Mouse (Mus musculus) T-helper 2 cell (primary cell): ENCODE results near the gene Fbxl18.

Source experiments
- in situ Hi-C: fragments of 300-600 bp; cut with MboI, MseI; formaldehyde crosslinking; loops from one replicate; pipeline ENCODE4 v1.15.1; 2025; ENCODE audit warnings: high pct_unique_total_duplicates

Fbxl18 gene

DNA sequence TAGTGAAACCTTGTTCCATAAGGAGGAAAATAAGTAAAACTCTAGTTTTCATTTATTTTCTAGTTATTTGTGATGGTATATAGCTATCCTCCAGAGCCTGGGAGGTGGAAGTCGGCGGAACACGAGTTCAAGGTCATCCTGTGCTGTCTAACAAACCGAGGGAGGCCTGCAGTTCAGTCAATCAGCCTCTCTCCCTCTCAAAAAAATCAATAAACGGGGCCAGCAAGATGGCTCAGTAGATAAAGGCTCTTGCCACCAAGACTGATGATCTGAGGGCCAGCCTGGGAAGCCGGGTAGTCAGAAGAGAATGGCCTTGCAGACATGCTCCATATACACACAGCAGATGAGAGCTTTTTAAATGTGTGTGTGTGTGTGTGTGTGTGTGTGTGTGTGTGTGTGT is 71.1 kb downstream of the Fbxl18 start:
- in situ Hi-C loops, result no loop called here

GRCm38 (mm10) chr5:142823096-142824062 is 71.8 kb downstream of the Fbxl18 start:
- in situ Hi-C loops, result no loop called here

- in situ Hi-C loops, result no loop called here
These were observed 72.7 kb downstream of the Fbxl18 start for GRCm38 (mm10) chr5:142822286-142823095.

DNA sequence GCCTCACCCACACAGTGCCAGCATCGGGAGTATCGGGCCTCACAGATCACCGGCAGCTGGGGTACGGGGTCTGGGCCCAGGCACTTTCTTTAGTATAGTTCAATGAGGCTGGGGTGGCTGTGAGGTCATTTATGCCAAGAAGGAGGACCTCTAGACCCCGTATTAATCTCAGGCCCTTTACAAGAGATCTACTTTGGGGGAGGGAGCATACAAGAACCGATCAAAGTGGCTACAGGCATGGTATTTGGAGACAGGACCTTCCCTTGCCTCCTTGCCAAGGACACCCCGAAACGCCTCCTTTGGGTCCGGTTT is 73.3 kb downstream of the Fbxl18 start:
- in situ Hi-C loops, result no loop called here

DNA sequence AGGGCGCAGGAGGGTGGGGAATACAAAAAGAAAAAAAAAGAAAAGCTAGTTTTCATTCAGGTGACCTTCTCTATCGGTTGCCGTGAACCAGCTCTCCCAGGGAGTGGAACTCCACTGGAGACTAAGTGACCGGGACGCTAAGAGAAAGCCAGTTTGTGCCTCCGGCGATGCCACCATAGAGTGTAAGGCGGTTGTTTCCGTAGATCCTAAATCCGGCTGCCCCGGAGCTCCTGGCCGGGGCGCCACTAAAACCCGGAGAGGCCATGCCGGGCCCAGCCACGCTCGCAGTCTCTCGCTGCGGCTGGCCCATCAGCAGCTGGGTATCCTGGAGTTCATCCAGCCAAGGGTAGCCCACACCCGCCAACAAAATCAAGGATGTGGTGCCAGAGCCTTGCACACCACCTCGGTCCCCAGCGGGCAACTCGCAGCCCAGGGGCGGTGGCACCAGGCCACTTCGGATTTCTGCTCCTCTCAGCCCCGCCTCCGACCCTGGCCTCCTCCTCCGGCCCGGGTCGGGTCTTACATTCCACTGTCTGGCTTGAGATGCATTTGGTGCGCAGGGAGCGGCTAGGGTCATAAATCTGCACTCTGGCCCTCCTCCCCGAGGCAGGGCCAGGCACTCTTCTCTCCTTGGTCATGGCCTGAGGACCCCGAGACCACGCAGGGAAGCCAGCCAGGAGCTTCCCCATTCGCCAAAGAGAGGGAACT is 73.8 kb downstream of the Fbxl18 start:
- in situ Hi-C loops, result no loop called here

- in situ Hi-C loops, result no loop called here
These were observed 74.7 kb downstream of the Fbxl18 start for GRCm38 (mm10) chr5:142820276-142821265.

GRCm38 (mm10) chr5:142819385-142820275 is 75.6 kb downstream of the Fbxl18 start:
- in situ Hi-C loops, result no loop called here

DNA sequence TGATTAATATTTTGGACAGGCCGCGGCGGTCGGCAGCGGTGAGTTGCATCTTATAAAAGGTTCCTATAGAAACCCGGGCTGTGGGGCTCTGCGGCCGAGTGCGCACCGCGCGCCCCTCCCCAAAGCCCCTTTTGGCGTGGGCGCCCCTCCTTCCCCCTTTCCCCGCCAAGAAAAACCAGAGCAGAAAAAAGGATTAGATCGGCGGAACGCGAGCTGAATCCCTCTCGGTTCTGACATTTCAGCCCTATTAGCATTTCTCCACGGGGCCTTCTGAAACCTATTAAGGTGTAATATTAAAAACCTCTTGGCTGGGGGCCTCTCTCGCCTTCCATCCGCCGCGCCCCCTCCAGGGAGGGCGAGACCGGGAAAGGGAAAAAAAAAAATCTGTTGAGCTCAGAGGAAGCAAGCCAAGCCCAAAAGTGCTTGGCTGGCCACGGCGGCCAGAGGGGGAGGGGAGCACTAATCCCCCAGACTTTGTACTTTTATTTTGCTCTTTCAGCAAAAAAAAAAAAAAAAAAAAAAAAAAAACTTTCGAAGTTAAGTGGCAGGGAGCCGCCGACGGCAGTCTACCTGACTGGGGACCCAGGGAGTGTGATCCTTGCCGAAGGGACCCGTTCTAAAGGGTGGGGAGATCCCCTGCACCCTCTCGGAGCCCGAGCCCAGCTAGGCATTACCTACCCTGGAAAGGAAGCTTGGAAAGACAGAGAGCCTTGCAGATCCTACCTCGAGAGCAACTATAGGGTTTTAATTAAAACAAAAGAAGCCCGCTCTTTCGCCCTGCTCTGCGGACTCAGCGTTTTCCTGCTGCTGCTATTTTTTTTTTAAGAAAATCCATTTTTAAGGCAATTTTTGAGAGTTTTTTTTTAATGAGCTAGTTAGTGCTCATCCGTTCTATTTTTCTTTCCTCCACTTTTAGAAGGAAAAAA is 76.5 kb downstream of the Fbxl18 start:
- in situ Hi-C loops, result no loop called here

DNA sequence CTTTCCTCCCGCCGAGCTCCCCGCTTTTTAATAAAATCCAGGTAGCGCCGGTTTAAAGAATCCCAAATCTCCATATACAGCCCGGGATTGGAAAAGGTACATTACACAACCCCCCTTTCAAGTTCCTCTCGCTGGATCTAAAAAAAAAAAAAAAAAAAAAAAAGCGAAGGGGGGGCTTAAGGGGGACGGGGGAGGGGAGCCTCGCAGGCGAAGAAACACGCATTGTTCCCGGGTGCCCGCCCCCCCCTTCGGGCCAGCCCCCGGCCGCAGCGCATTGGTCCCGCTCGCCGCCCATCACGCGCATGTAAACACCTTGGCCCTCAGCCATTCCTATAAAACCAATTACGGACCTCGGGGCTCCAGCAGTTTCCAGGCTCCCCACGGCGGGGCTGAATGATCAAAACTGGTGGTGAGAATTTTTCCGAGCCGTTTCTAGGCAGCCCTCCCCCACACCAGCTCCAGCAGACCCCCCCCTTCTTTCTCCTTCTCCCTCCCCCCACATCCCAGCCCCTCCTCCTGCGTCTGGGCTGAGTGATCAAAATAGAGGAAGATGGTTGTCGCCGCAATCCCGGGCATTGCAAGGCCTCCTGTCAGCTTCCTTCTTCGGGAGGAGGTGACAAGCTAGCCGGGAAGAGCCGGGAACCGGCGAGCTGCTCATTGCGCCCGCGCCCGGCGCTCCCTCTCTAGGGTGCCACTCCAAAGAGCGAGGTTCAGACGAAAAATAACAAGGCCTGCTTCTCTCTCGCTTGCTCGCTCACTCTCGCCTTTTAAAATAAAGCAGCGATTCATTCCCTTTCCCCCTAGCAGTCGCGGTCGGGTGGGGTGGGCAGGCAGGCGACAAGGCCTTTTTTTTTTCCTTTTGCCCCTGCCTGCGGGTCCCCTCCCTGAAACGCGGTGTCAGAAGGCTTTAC is 77.4 kb downstream of the Fbxl18 start, which contains the start of gene Tnrc18:
Gene Tnrc18 (minus strand): TSS at position 139 of the 911 bp plus-strand sequence.
- in situ Hi-C loops, result no loop called here
